Mouse (Mus musculus) adrenal gland, adult 10 weeks (tissue): ENCODE measurements around the gene Pnpo. TPM values are rescaled to one million over a fixed set of nuclear protein-coding genes. Genes with fewer than 3 reads are reported as not detected.

Experiments
- polyA plus RNA-seq: library from polyadenylated mRNA; stranded (reverse); fragments of 350-450 nt; fragmentation: Illumina TruSeq; extraction: RNeasy Lipid Tissue Mini Kit (QIAGEN cat#74804); gene quantifications from one replicate; pipeline ENCODE4 v1.2.3, GENCODE M21; 2014; ENCODE audit warnings: low read depth, low replicate concordance

Gene Pnpo
- polyA plus RNA-seq: 11.4 TPM

GRCm38 (mm10) chr11:96943746-96944304, at the start of gene Pnpo:
Gene Pnpo (minus strand): TSS chr11:96943986.

GRCm38 (mm10) chr11:96982859-96983258, 39.1 kb upstream of the Pnpo start, which contains the start of gene Sp2:
Gene Sp2 (minus strand): TSS chr11:96982959.

GRCm38 (mm10) chr11:96928088-96928487, 15.7 kb downstream of the Pnpo start, which contains the start of gene Prr15l:
Gene Prr15l (plus strand): TSS chr11:96928104.

DNA sequence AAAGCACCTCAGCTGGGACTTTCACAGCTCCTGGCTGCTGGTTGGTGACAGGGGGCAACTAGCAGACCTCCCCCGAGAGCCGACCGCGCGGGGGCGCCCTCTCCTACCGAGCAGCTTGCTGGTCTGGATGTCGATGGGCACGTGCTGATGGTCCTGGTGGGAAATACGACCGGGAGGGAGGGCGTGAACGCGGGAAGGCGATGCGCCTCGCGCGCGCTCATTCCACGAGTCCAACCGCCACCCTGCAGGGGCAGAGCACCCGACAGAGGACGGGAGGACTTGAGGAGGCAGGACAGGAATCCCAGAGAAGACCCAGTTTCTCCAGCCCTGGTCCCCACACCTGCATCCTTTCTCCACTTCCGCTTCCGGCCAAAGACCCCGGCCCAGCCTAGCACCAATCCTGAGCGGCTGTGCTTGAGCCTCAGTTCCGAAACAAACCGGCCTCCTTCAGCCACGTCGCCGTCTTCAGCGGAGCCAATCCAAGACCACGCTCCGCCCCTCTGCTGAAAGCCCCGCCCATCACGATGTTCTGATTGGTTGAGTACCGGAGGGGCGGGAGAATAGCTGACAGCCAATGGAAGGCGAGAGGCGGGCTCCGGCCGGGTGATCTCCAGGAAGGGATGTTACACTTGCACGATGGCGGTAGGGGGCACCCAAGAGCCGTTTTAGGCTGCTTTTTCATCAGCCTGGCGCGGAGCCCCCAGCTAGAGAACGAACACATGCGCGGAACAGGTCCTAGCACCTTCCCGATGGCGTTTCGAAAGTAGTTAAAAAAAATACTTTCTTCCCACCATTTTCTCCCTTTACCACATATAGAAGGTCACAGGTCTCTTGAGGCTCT, 27.5 kb downstream of the Pnpo start, which contains the start of gene Cdk5rap3:
Cdk5rap3 (minus strand) TSS at position 453 of the 841 bp plus-strand sequence.

Other genes starting within 250 kb of the Pnpo start
- gene Snx11, start 166.4 kb downstream of the Pnpo start, polyA plus RNA-seq: 4.1 TPM
- gene Cbx1, start 154.9 kb downstream of the Pnpo start, polyA plus RNA-seq: 85.1 TPM
- 121 TPM for gene Nfe2l1, start 114.0 kb downstream of the Pnpo start, polyA plus RNA-seq
- 21.8 TPM for gene Copz2, start 94.1 kb downstream of the Pnpo start, polyA plus RNA-seq
- 16.9 TPM for gene Cdk5rap3, start 27.5 kb downstream of the Pnpo start, polyA plus RNA-seq
- not detected for gene Prr15l, start 15.9 kb downstream of the Pnpo start, polyA plus RNA-seq
- 4.9 TPM for gene Sp2, start 39.0 kb upstream of the Pnpo start, polyA plus RNA-seq
- gene Sp6, start 69.4 kb upstream of the Pnpo start, polyA plus RNA-seq: not detected
- not detected for gene Scrn2, start 86.0 kb upstream of the Pnpo start, polyA plus RNA-seq
- not detected for gene Lrrc46, start 97.4 kb upstream of the Pnpo start, polyA plus RNA-seq
- 28.6 TPM for gene Mrpl10, start 97.6 kb upstream of the Pnpo start, polyA plus RNA-seq
- gene Osbpl7, start 106.6 kb upstream of the Pnpo start, polyA plus RNA-seq: not detected
- not detected for gene Tbx21, start 171.3 kb upstream of the Pnpo start, polyA plus RNA-seq
- gene Tbkbp1, start 207.5 kb upstream of the Pnpo start, polyA plus RNA-seq: 0.41 TPM
- 141 TPM for gene Kpnb1, start 243.9 kb upstream of the Pnpo start, polyA plus RNA-seq